Mouse (Mus musculus) lung, postnatal 0 days (tissue): ENCODE results near the gene Sox6. TPM values are rescaled to one million over a fixed set of nuclear protein-coding genes. Genes with fewer than 3 reads are reported as not detected.
A peak's percentile ranks its signal among the peaks of the same experiment; 100 is the strongest.

Source experiments
- ATAC-seq: fragments of 200-750 bp; cut with Nextera tagmentation; 2 replicates; pipeline ENCODE4 v1.8.0; 2017; ENCODE audit warnings: moderate library complexity
- DNase-seq: peaks from one replicate; pipeline ENCODE4 v3.0.0-alpha.2; 2016; ENCODE audit warnings: low spot score
- H3K27ac ChIP-seq: fragments of 300-500 bp; sonication (generic); 2 replicates; pipeline ENCODE4 v1.5.1; 2014; ENCODE audit warnings: antibody characterized with exemption, mild to moderate bottlenecking, low read length, mixed read lengths
- H3K27me3 ChIP-seq: fragments of 300-500 bp; sonication (generic); replicated peaks from 2 replicates; pipeline ENCODE4 v1.6.1; 2014; ENCODE audit warnings: low read length, mixed read lengths; ENCODE audit not compliant: insufficient read depth
- H3K36me3 ChIP-seq: fragments of 300-500 bp; sonication (generic); 2 replicates; pipeline ENCODE4 v1.6.1; 2014; ENCODE audit warnings: low read length, mixed read lengths; ENCODE audit not compliant: insufficient read depth
- H3K4me1 ChIP-seq: fragments of 300-500 bp; sonication (generic); 2 replicates; pipeline ENCODE4 v1.6.1; 2014; ENCODE audit warnings: antibody characterized with exemption, low read depth, low read length, mixed read lengths; ENCODE audit not compliant: insufficient read depth
- H3K4me2 ChIP-seq: fragments of 300-500 bp; sonication (generic); replicated peaks from 2 replicates; pipeline ENCODE4 v1.6.1; 2014; ENCODE audit warnings: low read depth, mild to moderate bottlenecking, low read length, moderate library complexity, mixed read lengths
- H3K4me3 ChIP-seq: fragments of 300-500 bp; sonication (generic); 2 replicates; pipeline ENCODE4 v1.5.1; 2014; ENCODE audit warnings: low read depth, low read length
- H3K9ac ChIP-seq: fragments of 300-500 bp; sonication (generic); replicated peaks from 2 replicates; pipeline ENCODE4 v1.6.1; 2014; ENCODE audit warnings: low read depth, mild to moderate bottlenecking
- H3K9me3 ChIP-seq: fragments of 300-500 bp; sonication (generic); 2 replicates; pipeline ENCODE4 v1.6.1; 2016; ENCODE audit warnings: low read length, mixed read lengths
- CTCF ChIP-seq: IDR thresholded peaks from 2 replicates; pipeline ENCODE4 v1.5.1; 2016; ENCODE audit warnings: antibody characterized with exemption, mild to moderate bottlenecking
- EP300 ChIP-seq: IDR thresholded peaks from 2 replicates; pipeline ENCODE4 v1.6.1; 2016; ENCODE audit warnings: antibody characterized with exemption, mild to moderate bottlenecking, control low read depth
- WGBS: fragments of 180-500 bp; shearing (Covaris S2); extraction: QIAGEN DNeasy Blood & Tissue Kit; methylation state at CpG from one replicate; pipeline ENCODE4 v1.1.7; 2014; 5-methylcytosine and 5-hydroxymethylcytosine counted together
- polyA plus RNA-seq: library from polyadenylated mRNA; unstranded; fragments of >200 nt; fragmentation: Nextera tagmentation; extraction: Ambion mirVana; gene quantifications from 2 replicates; pipeline ENCODE4 v1.2.1, GENCODE M21; 2015

Sox6 gene
- polyA plus RNA-seq, 1 experiment from 2014 or later: 6.8 TPM

DNA sequence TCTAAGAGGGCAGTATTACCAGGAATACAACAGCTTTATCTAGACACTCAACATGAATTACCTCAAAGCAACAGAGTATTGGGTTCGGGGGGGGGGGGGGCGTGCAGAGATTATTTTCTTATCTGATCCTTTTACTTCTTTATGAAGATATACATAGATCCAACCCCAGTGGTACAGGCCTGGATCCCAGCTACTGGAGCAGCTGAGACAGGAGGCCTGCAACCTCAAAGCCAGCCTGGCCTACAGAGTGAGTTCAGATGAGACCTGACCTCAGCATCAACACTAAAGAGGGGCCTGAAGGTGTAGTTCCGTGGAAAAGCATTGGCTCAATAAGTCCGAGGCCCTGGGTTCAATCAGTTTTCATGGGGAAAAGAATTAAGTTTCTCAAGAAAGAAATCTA lies 93.1 kb downstream of the Sox6 start:
- TF ChIP-seq EP300 (no peak), CTCF (no peak)
- Histone ChIP-seq H3K4me3 (no peak overlapping the region), H3K4me2 (no peak overlapping the region), H3K27me3 (no peaks in the 10 kb centered on the region), H3K4me1 (no peaks in the 10 kb centered on the region), H3K9me3 (no peaks in the 10 kb centered on the region), H3K27ac (no peak overlapping the region), H3K9ac (no peak overlapping the region), H3K36me3 (no peaks in the 10 kb centered on the region)
- DNase-seq (no peak), ATAC-seq (no peak)
- 76% methylated on average over 4 of the region's 4 CpGs for WGBS

GRCm38 (mm10) chr7:115944250-115944649 lies 94.3 kb downstream of the Sox6 start:
- Histone ChIP-seq H3K9me3 (no peaks in the 10 kb centered on the region), H3K4me1 (no peaks in the 10 kb centered on the region), H3K27me3 (no peaks in the 10 kb centered on the region), H3K36me3 (no peaks in the 10 kb centered on the region), H3K4me3 (no peak overlapping the region), H3K9ac (no peak overlapping the region), H3K4me2 (no peak overlapping the region), H3K27ac (no peak overlapping the region)
- WGBS: 52% methylated on average over 5 of the region's 5 CpGs
- peak; percentile 48 for DNase-seq
- ATAC-seq: peak; percentile 75
- TF ChIP-seq CTCF: no peak
- no peak for TF ChIP-seq EP300

GRCm38 (mm10) chr7:115941766-115942165 lies 96.8 kb downstream of the Sox6 start:
- ATAC-seq: no peak
- 49% methylated on average over 6 of the region's 6 CpGs for WGBS
- H3K9me3 ChIP-seq: no peaks in the 10 kb centered on the region

GRCm38 (mm10) chr7:115939292-115939691 lies 99.3 kb downstream of the Sox6 start:
- no peaks in the 10 kb centered on the region for H3K9me3 ChIP-seq
- no peak overlapping the region for H3K4me3 ChIP-seq
- H3K4me2 ChIP-seq: no peak overlapping the region
- H3K36me3 ChIP-seq: no peaks in the 10 kb centered on the region
- no peak overlapping the region for H3K9ac ChIP-seq
- no peak overlapping the region for H3K27ac ChIP-seq
- no peaks in the 10 kb centered on the region for H3K4me1 ChIP-seq
- 78% methylated on average over 5 of the region's 5 CpGs for WGBS
- ATAC-seq (no peak), DNase-seq (peak; percentile 6)
- H3K27me3 ChIP-seq: no peaks in the 10 kb centered on the region
- no peak for TF ChIP-seq CTCF
- TF ChIP-seq EP300: no peak

More at GRCm38 (mm10) chr7:115941766-115942165, 96.8 kb downstream of the Sox6 start:
- DNase-seq: no peak
- no peaks in the 10 kb centered on the region for H3K27me3 ChIP-seq
- H3K36me3 ChIP-seq: no peaks in the 10 kb centered on the region
- no peak overlapping the region for H3K9ac ChIP-seq
- no peaks in the 10 kb centered on the region for H3K4me1 ChIP-seq
- H3K27ac ChIP-seq: no peak overlapping the region
- H3K4me2 ChIP-seq: no peak overlapping the region
- TF ChIP-seq EP300 (no peak), CTCF (no peak)
- H3K4me3 ChIP-seq: no peak overlapping the region

- no peaks in the 10 kb centered on the region for H3K36me3 ChIP-seq
- H3K27me3 ChIP-seq: no peaks in the 10 kb centered on the region
- H3K4me3 ChIP-seq: no peak overlapping the region
- no peak overlapping the region for H3K4me2 ChIP-seq
- no peak for DNase-seq
- no peaks in the 10 kb centered on the region for H3K9me3 ChIP-seq
- 53% methylated on average over 1 of the region's 1 CpGs for WGBS
- H3K4me1 ChIP-seq: no peaks in the 10 kb centered on the region
- H3K27ac ChIP-seq: no peak overlapping the region
- TF ChIP-seq EP300 (no peak), CTCF (no peak)
- no peak overlapping the region for H3K9ac ChIP-seq
- ATAC-seq: no peak
These were observed 101.7 kb downstream of the Sox6 start for GRCm38 (mm10) chr7:115936908-115937307.

DNA sequence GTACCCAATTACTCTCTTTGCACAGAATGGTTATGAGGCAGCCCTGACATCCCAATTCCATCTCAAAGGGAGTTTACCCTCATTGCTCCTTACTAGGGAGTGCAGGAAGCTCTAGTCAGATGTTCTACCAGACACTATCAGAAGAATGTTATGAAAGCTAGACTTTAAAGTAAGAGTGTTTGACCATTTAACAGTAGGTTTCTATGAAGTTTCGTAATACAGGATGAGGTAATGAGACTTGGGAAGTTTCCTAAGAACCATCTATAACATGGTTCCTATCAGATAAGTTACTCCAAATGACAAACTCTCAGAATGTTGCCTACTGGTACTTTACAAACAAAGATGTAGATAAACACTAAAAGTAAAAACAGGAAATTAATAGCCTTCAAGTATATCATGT lies 123.3 kb downstream of the Sox6 start:
- DNase-seq (no peak), ATAC-seq (no peak)
- Histone ChIP-seq H3K9ac (no peak overlapping the region), H3K4me2 (no peak overlapping the region), H3K27ac (no peak overlapping the region), H3K27me3 (no peaks in the 10 kb centered on the region), H3K4me1 (no peaks in the 10 kb centered on the region), H3K9me3 (no peaks in the 10 kb centered on the region), H3K36me3 (no peaks in the 10 kb centered on the region), H3K4me3 (no peak overlapping the region)
- TF ChIP-seq CTCF (no peak), EP300 (no peak)
- 62% methylated on average over 1 of the region's 1 CpGs for WGBS

- Histone ChIP-seq H3K36me3 (no peaks in the 10 kb centered on the region), H3K4me3 (no peak overlapping the region), H3K9me3 (no peaks in the 10 kb centered on the region), H3K27ac (no peak overlapping the region), H3K4me1 (no peaks in the 10 kb centered on the region), H3K9ac (no peak overlapping the region), H3K27me3 (no peaks in the 10 kb centered on the region), H3K4me2 (no peak overlapping the region)
- ATAC-seq (no peak), DNase-seq (no peak)
- 89% methylated on average over 1 of the region's 1 CpGs for WGBS
- TF ChIP-seq EP300: no peak
- no peak for TF ChIP-seq CTCF
These were observed 128.3 kb downstream of the Sox6 start for GRCm38 (mm10) chr7:115910313-115910712.
